Mouse (Mus musculus): ENCODE measurements around the gene Olfr523.

DNA sequence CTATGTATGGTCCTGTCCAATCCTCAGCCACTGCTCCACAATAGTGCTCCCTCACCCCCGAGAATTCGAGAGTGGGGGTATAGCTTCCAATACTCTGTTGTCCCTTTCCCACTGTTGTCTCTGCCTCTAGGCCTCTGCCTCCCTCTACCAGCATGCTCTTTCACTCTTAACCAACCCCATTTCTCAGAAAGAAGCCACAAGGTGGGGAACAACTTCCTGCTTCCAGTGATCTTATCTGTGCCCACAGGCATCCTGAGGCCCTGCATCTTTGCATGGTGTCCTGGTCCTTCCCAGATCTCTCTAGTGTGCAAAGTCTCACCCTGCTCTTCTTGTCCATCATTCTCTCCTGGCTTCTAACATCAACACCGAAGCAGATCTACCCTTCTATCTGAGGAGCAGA lies 33.9 kb downstream of the Olfr523 start:
- no peak for TF ChIP-seq CTCF (IDR thresholded peaks at IDR 0.05; ENCODE audit: borderline replicate concordance, insufficient read depth, low read length)
- no peak for TF ChIP-seq POLR2A (IDR thresholded peaks at IDR 0.05; ENCODE audit: low read depth, low read length)
